Mouse (Mus musculus) urinary bladder, postnatal 25 days (tissue): Measurements from ENCODE around the gene Plscr3.
A peak's percentile ranks its signal among the peaks of the same experiment; 100 is the strongest.

Experiments used
- DNase-seq: peaks from one replicate; pipeline ENCODE4 v3.0.0; 2022; ENCODE audit warnings: low spot score

Plscr3 gene

GRCm38 (mm10) chr11:69846198-69846680 is at the start of gene Plscr3:
Gene Plscr3, plus strand, starts transcription at chr11:69846376.
- DNase-seq, result peak; percentile 92

- no peak for DNase-seq
These were observed 48.3 kb upstream of the Plscr3 start for GRCm38 (mm10) chr11:69797924-69798323.

- no peak for DNase-seq
These were observed 46.6 kb upstream of the Plscr3 start for GRCm38 (mm10) chr11:69799394-69800137.

GRCm38 (mm10) chr11:69800138-69800391 is 46.1 kb upstream of the Plscr3 start:
- no peak for DNase-seq

- peak; percentile 54 for DNase-seq
These were observed 45.6 kb upstream of the Plscr3 start for GRCm38 (mm10) chr11:69800392-69801197.

- DNase-seq, result no peak
These were observed 44.7 kb upstream of the Plscr3 start, which contains the start of gene Fgf11 for GRCm38 (mm10) chr11:69801379-69801977. Gene Fgf11, minus strand, starts transcription at chr11:69801857.

- peak; percentile 80 for DNase-seq
These were observed 43.5 kb upstream of the Plscr3 start for GRCm38 (mm10) chr11:69802648-69803105.

- DNase-seq, result no peak
These were observed 42.8 kb upstream of the Plscr3 start for GRCm38 (mm10) chr11:69803328-69803727.

GRCm38 (mm10) chr11:69803786-69804651 is 42.2 kb upstream of the Plscr3 start:
- peak; percentile 58 for DNase-seq

- peak; percentile 23 for DNase-seq
These were observed 41.6 kb upstream of the Plscr3 start for GRCm38 (mm10) chr11:69804652-69804940.

- DNase-seq, result peak; percentile 32
These were observed 40.9 kb upstream of the Plscr3 start, which contains the start of gene Tmem102 for GRCm38 (mm10) chr11:69804972-69805909. Gene Tmem102, minus strand, starts transcription at chr11:69805624.

- no peak for DNase-seq
These were observed 39.8 kb upstream of the Plscr3 start for GRCm38 (mm10) chr11:69806378-69806777.

GRCm38 (mm10) chr11:69807641-69808040 is 38.5 kb upstream of the Plscr3 start:
- DNase-seq, result no peak

- no peak for DNase-seq
These were observed 35.9 kb upstream of the Plscr3 start for GRCm38 (mm10) chr11:69810280-69810679.

GRCm38 (mm10) chr11:69815155-69815554 is 31.0 kb upstream of the Plscr3 start, which contains the start of gene Gm39566:
Gene Gm39566, minus strand, starts transcription at chr11:69815298.
- DNase-seq, result no peak

- no peak for DNase-seq
These were observed 29.7 kb upstream of the Plscr3 start for GRCm38 (mm10) chr11:69816520-69816919.

- DNase-seq, result no peak
These were observed 27.8 kb upstream of the Plscr3 start, which contains the start of gene Spem2 for GRCm38 (mm10) chr11:69818365-69818764. Gene Spem2, minus strand, starts transcription at chr11:69818465.

GRCm38 (mm10) chr11:69818871-69819270 is 27.3 kb upstream of the Plscr3 start:
- no peak for DNase-seq

- no peak for DNase-seq
These were observed 24.1 kb upstream of the Plscr3 start, which contains the start of gene Spem1 for GRCm38 (mm10) chr11:69822080-69822479. Gene Spem1, minus strand, starts transcription at chr11:69822180.

- DNase-seq, result no peak
These were observed 22.7 kb upstream of the Plscr3 start for GRCm38 (mm10) chr11:69823456-69823855.
